Mouse (Mus musculus): ENCODE measurements around the gene Timm10b. TPM values are rescaled to one million over a fixed set of nuclear protein-coding genes. Genes with fewer than 3 reads are reported as not detected.

The Timm10b gene
- total RNA-seq (2021): 10 to 100 TPM; 70.3 to 72.0 TPM
- long read RNA-seq, experiment 1, transcript Timm10b-203 (3 exons, 3,273 nt): major isoform, 32 of 49 reads
- long read RNA-seq, experiment 1, transcript Timm10b-201 (4 exons, 694 nt): minor isoform, 5 of 49 reads
- long read RNA-seq, experiment 1, partial matches to known transcripts: 0 of 49 reads
- long read RNA-seq, experiment 1, other reads (novel, unspliced or antisense): 4 of 49 reads
- long read RNA-seq, experiment 2, transcript Timm10b-203 (3 exons, 3,273 nt): major isoform, 45 of 62 reads
- long read RNA-seq, experiment 2, partial matches to known transcripts: 1 of 62 reads
- long read RNA-seq, experiment 2, other reads (novel, unspliced or antisense): 6 of 62 reads

- intact Hi-C loops (cut with DNase I; ENCODE audit: low total_unique reads): loop anchor here (10.0 kb wide), 1 partner anchor 105 kb away; the partner anchor contains the start of gene Taf10
- DNase-seq: no peak
These were observed at the start of gene Timm10b for GRCm38 (mm10) chr7:105639756-105640155. Gene Timm10b, plus strand, starts transcription at chr7:105640056.

GRCm38 (mm10) chr7:105590097-105590496 is 49.8 kb upstream of the Timm10b start:
- no peak for DNase-seq
- intact Hi-C loops (cut with DNase I; ENCODE audit: low total_unique reads): no loop called here

- DNase-seq: peak; percentile 54
- intact Hi-C loops (cut with DNase I; ENCODE audit: low total_unique reads): no loop called here
These were observed 36.8 kb upstream of the Timm10b start for GRCm38 (mm10) chr7:105602860-105603623.

GRCm38 (mm10) chr7:105608467-105608866 is 31.4 kb upstream of the Timm10b start:
- intact Hi-C loops (cut with DNase I; ENCODE audit: low total_unique reads): no loop called here
- DNase-seq: no peak

- intact Hi-C loops (cut with DNase I; ENCODE audit: low total_unique reads): no loop called here
- no peak for DNase-seq
These were observed 28.1 kb upstream of the Timm10b start for GRCm38 (mm10) chr7:105611767-105612166.

- no peak for DNase-seq
- intact Hi-C loops (cut with DNase I; ENCODE audit: low total_unique reads): no loop called here
These were observed 25.5 kb upstream of the Timm10b start for GRCm38 (mm10) chr7:105614400-105614799.

- intact Hi-C loops (cut with DNase I; ENCODE audit: low total_unique reads): no loop called here
- DNase-seq: no peak
These were observed 24.1 kb upstream of the Timm10b start for GRCm38 (mm10) chr7:105615720-105616119.

- intact Hi-C loops (cut with DNase I; ENCODE audit: low total_unique reads): no loop called here
- DNase-seq: no peak
These were observed 23.3 kb upstream of the Timm10b start for GRCm38 (mm10) chr7:105616561-105616960.

- intact Hi-C loops (cut with DNase I; ENCODE audit: low total_unique reads): no loop called here
- no peak for DNase-seq
These were observed 22.0 kb upstream of the Timm10b start for GRCm38 (mm10) chr7:105617810-105618209.

GRCm38 (mm10) chr7:105619701-105620100 is 20.2 kb upstream of the Timm10b start:
- intact Hi-C loops (cut with DNase I; ENCODE audit: low total_unique reads): no loop called here

GRCm38 (mm10) chr7:105621053-105621452 is 18.8 kb upstream of the Timm10b start:
- DNase-seq: no peak
- intact Hi-C loops (cut with DNase I; ENCODE audit: low total_unique reads): no loop called here

More at GRCm38 (mm10) chr7:105619701-105620100, 20.2 kb upstream of the Timm10b start:
- DNase-seq: no peak

GRCm38 (mm10) chr7:105621646-105622292 is 18.1 kb upstream of the Timm10b start:
- no peak for DNase-seq
- intact Hi-C loops (cut with DNase I; ENCODE audit: low total_unique reads): no loop called here

GRCm38 (mm10) chr7:105625397-105625796 is 14.5 kb upstream of the Timm10b start:
- intact Hi-C loops (cut with DNase I; ENCODE audit: low total_unique reads): no loop called here
- DNase-seq: no peak

GRCm38 (mm10) chr7:105628633-105629032 is 11.2 kb upstream of the Timm10b start:
- intact Hi-C loops (cut with DNase I; ENCODE audit: low total_unique reads): no loop called here
- peak; percentile 62 for DNase-seq

GRCm38 (mm10) chr7:105632551-105632972 is 7.3 kb upstream of the Timm10b start:
- intact Hi-C loops (cut with DNase I; ENCODE audit: low total_unique reads): loop anchor here (10.0 kb wide), 1 partner anchor 112 kb away; the partner anchor contains the start of gene Taf10
- DNase-seq: no peak

- peak; percentile 94 for DNase-seq
- intact Hi-C loops (cut with DNase I; ENCODE audit: low total_unique reads): loop anchor here (10.0 kb wide), 1 partner anchor 112 kb away; the partner anchor contains the start of gene Taf10
These were observed 6.6 kb upstream of the Timm10b start, which contains the start of gene Trim3 for GRCm38 (mm10) chr7:105633127-105633800. Gene Trim3, minus strand, starts transcription at chr7:105633571.

- no peak for DNase-seq
- intact Hi-C loops (cut with DNase I; ENCODE audit: low total_unique reads): loop anchor here (10.0 kb wide), 1 partner anchor 111 kb away; the partner anchor contains the start of gene Taf10
These were observed 6.1 kb upstream of the Timm10b start for GRCm38 (mm10) chr7:105633801-105634135.

- intact Hi-C loops (cut with DNase I; ENCODE audit: low total_unique reads): loop anchor here (10.0 kb wide), 1 partner anchor 110 kb away; the partner anchor contains the start of gene Taf10
These were observed 5.5 kb upstream of the Timm10b start for GRCm38 (mm10) chr7:105634272-105634920.

GRCm38 (mm10) chr7:105635726-105636125 is 4.1 kb upstream of the Timm10b start:
- intact Hi-C loops (cut with DNase I; ENCODE audit: low total_unique reads): loop anchor here (10.0 kb wide), 1 partner anchor 109 kb away; the partner anchor contains the start of gene Taf10
- no peak for DNase-seq

More at GRCm38 (mm10) chr7:105634272-105634920, 5.5 kb upstream of the Timm10b start:
- DNase-seq: no peak
